Mouse (Mus musculus) thymus, adult 2 months (tissue): ENCODE data around the gene Lingo1.

Source experiments
- CTCF ChIP-seq: fragments of 200-500 bp; IDR thresholded peaks from 2 replicates; pipeline ENCODE4 v1.5.1; 2012; ENCODE audit warnings: mild to moderate bottlenecking, control low read depth, low read length, moderate library complexity, borderline replicate concordance; ENCODE audit not compliant: control insufficient read depth, poor library complexity, insufficient read depth; ENCODE audit errors: extremely low read depth
- POLR2A ChIP-seq: fragments of 200-500 bp; IDR thresholded peaks from 2 replicates; pipeline ENCODE4 v1.6.1; 2012; ENCODE audit warnings: mild to moderate bottlenecking, low read length, control low read depth, moderate library complexity; ENCODE audit not compliant: control insufficient read depth, poor library complexity, insufficient read depth; ENCODE audit errors: extremely low read depth

GRCm38 (mm10) chr9:56584043-56584424 lies 212.2 kb downstream of the Lingo1 start:
- TF ChIP-seq POLR2A (no peak), CTCF (no peak)
